Mouse (Mus musculus) adrenal gland, postnatal 4 days (tissue): Measurements from ENCODE around the gene Lrrc30. TPM values are rescaled to one million over a fixed set of nuclear protein-coding genes. Genes with fewer than 3 reads are reported as not detected.

Experiments
- DNase-seq, 2 experiments: peaks; one replicate each; pipeline ENCODE4 v3.0.0; 2021 to 2022; ENCODE audit warnings: low spot score in 2 of 2, mixed read lengths in 2 of 2
- long read RNA-seq, 2 experiments: library from polyadenylated mRNA; stranded (forward); transcript quantifications; one replicate each; pipeline ENCODE4 v2.0.0; 2021
- total RNA-seq, 2 experiments: library from RNA; stranded (reverse); gene quantifications; 2 replicates each; pipeline ENCODE4 v1.2.3; 2021

The Lrrc30 gene
- under 1 TPM; 0.50 to 0.62 TPM for total RNA-seq
- long read RNA-seq, experiment 1, partial matches to known transcripts, result 0 of 2 reads
- long read RNA-seq, experiment 1, other reads (novel, unspliced or antisense), result 1 of 2 reads
- long read RNA-seq, experiment 2, partial matches to known transcripts, result 0 of 2 reads
- long read RNA-seq, experiment 2, other reads (novel, unspliced or antisense), result 2 of 2 reads

- DNase-seq, result no peak
These were observed at the start of gene Lrrc30 for GRCm38 (mm10) chr17:67632676-67633339. TSS of gene Lrrc30 (minus strand) at chr17:67632723.

- no peak for DNase-seq
These were observed 48.6 kb upstream of the Lrrc30 start for GRCm38 (mm10) chr17:67681084-67681483.

- DNase-seq, result no peak
These were observed 46.1 kb upstream of the Lrrc30 start for GRCm38 (mm10) chr17:67678576-67678975.

GRCm38 (mm10) chr17:67667981-67668380, 35.5 kb upstream of the Lrrc30 start:
- peak; percentile 16 to 37 for DNase-seq

- DNase-seq, result no peak
These were observed 34.5 kb upstream of the Lrrc30 start for GRCm38 (mm10) chr17:67666981-67667380.

- DNase-seq, result no peak
These were observed 31.8 kb upstream of the Lrrc30 start for GRCm38 (mm10) chr17:67664299-67664698.

GRCm38 (mm10) chr17:67651506-67651905, 19.0 kb upstream of the Lrrc30 start:
- DNase-seq, result no peak

GRCm38 (mm10) chr17:67641627-67642026, 9.1 kb upstream of the Lrrc30 start:
- DNase-seq, result no peak

GRCm38 (mm10) chr17:67638119-67638810, 5.7 kb upstream of the Lrrc30 start:
- DNase-seq, result peak in 1 of 2 experiments; percentile 28

GRCm38 (mm10) chr17:67636951-67637350, 4.4 kb upstream of the Lrrc30 start:
- DNase-seq, result no peak

GRCm38 (mm10) chr17:67636304-67636703, 3.8 kb upstream of the Lrrc30 start:
- DNase-seq, result no peak

GRCm38 (mm10) chr17:67629746-67630145, 2.8 kb downstream of the Lrrc30 start:
- no peak for DNase-seq

GRCm38 (mm10) chr17:67629211-67629657, 3.3 kb downstream of the Lrrc30 start:
- peak; percentile 42 to 51 for DNase-seq

GRCm38 (mm10) chr17:67628475-67628874, 4.0 kb downstream of the Lrrc30 start:
- DNase-seq, result no peak

GRCm38 (mm10) chr17:67625431-67625830, 7.1 kb downstream of the Lrrc30 start:
- DNase-seq, result no peak

- no peak for DNase-seq
These were observed 13.5 kb downstream of the Lrrc30 start for GRCm38 (mm10) chr17:67619001-67619400.

GRCm38 (mm10) chr17:67614381-67614780, 18.1 kb downstream of the Lrrc30 start:
- DNase-seq, result no peak

- no peak for DNase-seq
These were observed 19.9 kb downstream of the Lrrc30 start for GRCm38 (mm10) chr17:67612576-67612975.

- DNase-seq, result no peak
These were observed 20.4 kb downstream of the Lrrc30 start for GRCm38 (mm10) chr17:67612151-67612550.

GRCm38 (mm10) chr17:67604446-67604845, 28.1 kb downstream of the Lrrc30 start:
- no peak for DNase-seq

GRCm38 (mm10) chr17:67602556-67602955, 30.0 kb downstream of the Lrrc30 start:
- DNase-seq, result no peak

GRCm38 (mm10) chr17:67584937-67585579, 47.5 kb downstream of the Lrrc30 start:
- DNase-seq, result peak; percentile 45 to 58
